Mouse (Mus musculus): ENCODE results near the gene Gm20388. TPM values are rescaled to one million over a fixed set of nuclear protein-coding genes. Genes with fewer than 3 reads are reported as not detected.

The Gm20388 gene
- polyA plus RNA-seq, 1 experiment, result 28.1 TPM

- Histone ChIP-seq H3K9ac (ENCODE audit: low read depth, poor library complexity, severe bottlenecking) (no peak overlapping the region), H3K27ac (ENCODE audit: insufficient read depth, low read length) (no peak overlapping the region), H3K27me3 (ENCODE audit: control insufficient read depth, insufficient read depth, low read length, poor library complexity, severe bottlenecking) (no peaks in the 10 kb centered on the region), H3K4me1 (ENCODE audit: control insufficient read depth, insufficient read depth, low read length) (no peaks in the 10 kb centered on the region), H3K4me3 (ENCODE audit: low read depth, low read length) (no peak overlapping the region), H3K36me3 (ENCODE audit: control insufficient read depth, insufficient read depth, low read length, poor library complexity, severe bottlenecking) (peaks cover 71% of the 10 kb centered on the region), H3K9me3 (replicated peaks; ENCODE audit: control insufficient read depth, insufficient read depth, low read length, poor library complexity, severe bottlenecking) (no peaks in the 10 kb centered on the region)
- TF ChIP-seq CTCF (IDR thresholded peaks at IDR 0.05; ENCODE audit: low read depth, low read length) (no peak), POLR2A (IDR thresholded peaks at IDR 0.05; ENCODE audit: insufficient read depth, low read length) (no peak), EP300 (IDR thresholded peaks at IDR 0.05; ENCODE audit: insufficient read depth, low read depth, low read length) (no peak)
Measured at GRCm38 (mm10) chr8:122383039-122383438, 2472.4 kb downstream of the Gm20388 start.

GRCm38 (mm10) chr8:122389357-122389756, 2478.7 kb downstream of the Gm20388 start:
- H3K4me3 ChIP-seq (ENCODE audit: low read depth, low read length), result no peak overlapping the region
- H3K27ac ChIP-seq (ENCODE audit: insufficient read depth, low read length), result no peak overlapping the region
- peaks cover 70% of the 10 kb centered on the region for H3K36me3 ChIP-seq (ENCODE audit: control insufficient read depth, insufficient read depth, low read length, poor library complexity, severe bottlenecking)
- TF ChIP-seq CTCF (IDR thresholded peaks at IDR 0.05; ENCODE audit: low read depth, low read length) (peak; percentile 37), EP300 (IDR thresholded peaks at IDR 0.05; ENCODE audit: insufficient read depth, low read depth, low read length) (no peak)
- H3K9me3 ChIP-seq (replicated peaks; ENCODE audit: control insufficient read depth, insufficient read depth, low read length, poor library complexity, severe bottlenecking), result no peaks in the 10 kb centered on the region
- no peaks in the 10 kb centered on the region for H3K4me1 ChIP-seq (ENCODE audit: control insufficient read depth, insufficient read depth, low read length)
- no peaks in the 10 kb centered on the region for H3K27me3 ChIP-seq (ENCODE audit: control insufficient read depth, insufficient read depth, low read length, poor library complexity, severe bottlenecking)
- H3K9ac ChIP-seq (ENCODE audit: low read depth, poor library complexity, severe bottlenecking), result no peak overlapping the region

- Histone ChIP-seq H3K27ac (ENCODE audit: insufficient read depth, low read length) (no peak overlapping the region), H3K36me3 (ENCODE audit: control insufficient read depth, insufficient read depth, low read length, poor library complexity, severe bottlenecking) (peaks cover 61% of the 10 kb centered on the region), H3K9ac (ENCODE audit: low read depth, poor library complexity, severe bottlenecking) (no peak overlapping the region), H3K4me3 (ENCODE audit: low read depth, low read length) (no peak overlapping the region), H3K27me3 (ENCODE audit: control insufficient read depth, insufficient read depth, low read length, poor library complexity, severe bottlenecking) (no peaks in the 10 kb centered on the region), H3K4me1 (ENCODE audit: control insufficient read depth, insufficient read depth, low read length) (no peaks in the 10 kb centered on the region), H3K9me3 (replicated peaks; ENCODE audit: control insufficient read depth, insufficient read depth, low read length, poor library complexity, severe bottlenecking) (no peaks in the 10 kb centered on the region)
- TF ChIP-seq EP300 (IDR thresholded peaks at IDR 0.05; ENCODE audit: insufficient read depth, low read depth, low read length) (no peak), POLR2A (IDR thresholded peaks at IDR 0.05; ENCODE audit: insufficient read depth, low read length) (no peak), CTCF (IDR thresholded peaks at IDR 0.05; ENCODE audit: low read depth, low read length) (no peak)
Measured at GRCm38 (mm10) chr8:122390758-122391157, 2480.1 kb downstream of the Gm20388 start.

GRCm38 (mm10) chr8:122393717-122394116, 2483.1 kb downstream of the Gm20388 start:
- Histone ChIP-seq H3K27me3 (ENCODE audit: control insufficient read depth, insufficient read depth, low read length, poor library complexity, severe bottlenecking) (no peaks in the 10 kb centered on the region), H3K27ac (ENCODE audit: insufficient read depth, low read length) (no peak overlapping the region), H3K9ac (ENCODE audit: low read depth, poor library complexity, severe bottlenecking) (no peak overlapping the region), H3K4me1 (ENCODE audit: control insufficient read depth, insufficient read depth, low read length) (no peaks in the 10 kb centered on the region), H3K9me3 (replicated peaks; ENCODE audit: control insufficient read depth, insufficient read depth, low read length, poor library complexity, severe bottlenecking) (no peaks in the 10 kb centered on the region), H3K4me3 (ENCODE audit: low read depth, low read length) (no peak overlapping the region), H3K36me3 (ENCODE audit: control insufficient read depth, insufficient read depth, low read length, poor library complexity, severe bottlenecking) (peaks cover 60% of the 10 kb centered on the region)
- TF ChIP-seq EP300 (IDR thresholded peaks at IDR 0.05; ENCODE audit: insufficient read depth, low read depth, low read length) (no peak), CTCF (IDR thresholded peaks at IDR 0.05; ENCODE audit: low read depth, low read length) (no peak), POLR2A (IDR thresholded peaks at IDR 0.05; ENCODE audit: insufficient read depth, low read length) (no peak)

- Histone ChIP-seq H3K9me3 (replicated peaks; ENCODE audit: control insufficient read depth, insufficient read depth, low read length, poor library complexity, severe bottlenecking) (no peaks in the 10 kb centered on the region), H3K36me3 (ENCODE audit: control insufficient read depth, insufficient read depth, low read length, poor library complexity, severe bottlenecking) (peaks cover 62% of the 10 kb centered on the region), H3K27ac (ENCODE audit: insufficient read depth, low read length) (no peak overlapping the region), H3K9ac (ENCODE audit: low read depth, poor library complexity, severe bottlenecking) (no peak overlapping the region), H3K4me3 (ENCODE audit: low read depth, low read length) (no peak overlapping the region), H3K4me1 (ENCODE audit: control insufficient read depth, insufficient read depth, low read length) (no peaks in the 10 kb centered on the region), H3K27me3 (ENCODE audit: control insufficient read depth, insufficient read depth, low read length, poor library complexity, severe bottlenecking) (no peaks in the 10 kb centered on the region)
- TF ChIP-seq POLR2A (IDR thresholded peaks at IDR 0.05; ENCODE audit: insufficient read depth, low read length) (no peak), CTCF (IDR thresholded peaks at IDR 0.05; ENCODE audit: low read depth, low read length) (no peak), EP300 (IDR thresholded peaks at IDR 0.05; ENCODE audit: insufficient read depth, low read depth, low read length) (no peak)
Measured at GRCm38 (mm10) chr8:122395291-122395690, 2484.7 kb downstream of the Gm20388 start.

GRCm38 (mm10) chr8:122398186-122398585, 2487.5 kb downstream of the Gm20388 start:
- peaks cover 74% of the 10 kb centered on the region for H3K36me3 ChIP-seq (ENCODE audit: control insufficient read depth, insufficient read depth, low read length, poor library complexity, severe bottlenecking)
- H3K27me3 ChIP-seq (ENCODE audit: control insufficient read depth, insufficient read depth, low read length, poor library complexity, severe bottlenecking), result no peaks in the 10 kb centered on the region

More at GRCm38 (mm10) chr8:122398186-122398585, 2487.5 kb downstream of the Gm20388 start:
- Histone ChIP-seq H3K4me1 (ENCODE audit: control insufficient read depth, insufficient read depth, low read length) (no peaks in the 10 kb centered on the region), H3K4me3 (ENCODE audit: low read depth, low read length) (no peak overlapping the region), H3K9me3 (replicated peaks; ENCODE audit: control insufficient read depth, insufficient read depth, low read length, poor library complexity, severe bottlenecking) (no peaks in the 10 kb centered on the region), H3K9ac (ENCODE audit: low read depth, poor library complexity, severe bottlenecking) (no peak overlapping the region), H3K27ac (ENCODE audit: insufficient read depth, low read length) (no peak overlapping the region)
- no peak for TF ChIP-seq CTCF (IDR thresholded peaks at IDR 0.05; ENCODE audit: low read depth, low read length)

Data from ES-Bruce4 (cell line).